Mouse (Mus musculus): ENCODE results near the gene Gm38431. TPM values are rescaled to one million over a fixed set of nuclear protein-coding genes. Genes with fewer than 3 reads are reported as not detected.
A peak's percentile ranks its signal among the peaks of the same experiment; 100 is the strongest.

The Gm38431 gene
- total RNA-seq (2021) (1 to 10 TPM in 1 of 2 experiments, under 1 TPM in 1; 0.90 to 2.5 TPM), polyA plus RNA-seq (2012; rRNA removed) (68.5 and 74.0 TPM in 2 replicates)
- long read RNA-seq, partial matches to known transcripts: 0 of 7 reads
- long read RNA-seq, other reads (novel, unspliced or antisense): 6 of 7 reads

GRCm38 (mm10) chr9:21091707-21092320, at the start of gene Gm38431, which contains the start of gene Raver1:
Gene Gm38431, minus strand, starts transcription at chr9:21091997.
Gene Raver1, minus strand, starts transcription at chr9:21092008.
- peak; percentile 98 for DNase-seq

DNA sequence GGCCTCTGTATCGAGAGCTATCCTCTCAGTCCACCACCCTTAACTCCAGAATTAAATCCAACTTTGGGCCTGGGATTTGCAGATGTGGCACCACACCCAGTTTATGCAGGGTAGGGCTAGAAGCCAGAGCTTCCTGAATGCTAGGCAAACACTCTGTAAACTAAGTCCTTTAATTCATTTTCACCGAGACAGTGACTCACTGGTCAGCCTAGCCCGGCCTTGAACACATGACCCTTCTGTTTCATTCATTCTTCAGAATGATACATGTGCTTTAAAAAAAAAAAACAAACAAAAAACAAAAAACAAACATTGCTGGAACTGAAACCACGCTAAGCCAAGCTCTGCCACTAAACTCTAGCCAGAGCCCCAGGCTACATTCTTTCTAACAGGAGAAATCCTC, 46.6 kb upstream of the Gm38431 start:
- peak; percentile 47 for DNase-seq

DNA sequence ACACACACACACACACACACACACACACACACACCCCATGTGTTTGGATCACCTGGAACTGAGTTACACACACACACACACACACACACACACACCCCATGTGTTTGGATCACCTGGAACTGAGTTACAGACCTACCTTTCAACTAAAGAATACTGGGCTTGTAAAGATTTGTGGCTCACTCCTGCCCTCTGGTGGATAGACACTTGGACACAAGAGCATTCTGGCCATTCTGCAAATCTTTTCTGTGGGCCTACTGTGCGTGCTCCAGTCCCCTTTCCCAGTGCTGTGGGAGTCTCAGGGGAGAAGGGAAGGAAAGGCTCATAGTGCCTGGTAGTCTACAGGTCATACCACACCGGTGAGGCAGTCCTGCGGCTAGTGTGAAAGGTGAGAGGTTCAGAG, 45.4 kb upstream of the Gm38431 start:
- no peak for DNase-seq

DNA sequence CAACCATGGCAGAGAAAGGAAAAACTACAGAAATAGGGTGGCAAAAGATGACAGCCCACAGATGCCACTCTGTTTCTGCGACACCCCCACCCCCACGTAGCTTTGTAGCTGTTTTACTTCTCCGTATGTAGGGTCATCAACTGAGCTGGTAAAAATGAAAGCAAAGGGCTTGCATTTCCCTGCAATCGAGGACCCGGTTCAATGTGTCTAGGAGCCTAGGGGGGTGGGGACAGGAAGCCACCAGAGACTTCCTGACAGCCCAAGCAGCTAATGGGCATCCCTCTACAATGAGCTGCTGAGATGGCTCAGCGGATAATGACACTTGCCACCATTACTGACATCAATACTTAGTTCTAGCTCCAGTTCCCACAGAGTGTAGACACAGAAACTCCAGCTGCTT, 44.6 kb upstream of the Gm38431 start:
- no peak for DNase-seq

- no peak for DNase-seq
Measured at GRCm38 (mm10) chr9:21135941-21136381, 44.2 kb upstream of the Gm38431 start.

- no peak for DNase-seq
Measured at GRCm38 (mm10) chr9:21135329-21135890, 43.6 kb upstream of the Gm38431 start.

DNA sequence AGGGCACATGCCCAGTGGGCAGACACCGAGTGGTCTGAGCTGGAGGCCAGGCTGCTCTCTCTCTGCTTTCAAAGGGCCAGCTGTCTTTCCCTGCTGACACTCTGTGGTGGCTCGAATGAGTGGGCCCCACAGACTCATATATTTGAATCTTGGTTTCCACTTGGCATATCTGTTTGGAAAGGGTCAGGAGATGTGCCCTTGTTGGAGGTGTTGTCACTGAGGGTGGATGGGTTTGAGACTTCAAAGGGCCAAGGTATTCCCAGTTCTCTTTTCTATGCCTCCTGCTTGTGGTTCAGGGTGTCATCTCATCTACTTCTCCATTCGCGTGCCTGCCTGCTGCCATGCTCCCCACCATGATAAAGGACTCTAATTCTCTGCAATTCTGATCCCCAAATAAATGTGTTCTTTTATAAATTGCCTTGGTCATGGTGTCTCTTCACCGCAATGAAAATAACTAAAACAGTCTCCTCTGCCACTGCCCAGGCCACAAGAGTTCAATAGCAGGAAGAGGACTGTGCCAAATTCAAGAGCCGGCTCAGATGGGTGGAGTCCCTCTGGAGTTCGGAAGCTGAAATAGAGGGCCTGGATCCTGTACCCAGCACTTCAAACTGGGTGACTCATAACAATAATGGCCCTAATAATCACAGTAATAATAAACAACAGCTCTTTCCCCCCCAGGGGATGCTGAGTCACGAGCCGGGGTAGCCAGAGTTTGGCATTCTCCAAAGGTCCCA, 43.0 kb upstream of the Gm38431 start:
- DNase-seq: peak; percentile 75

DNA sequence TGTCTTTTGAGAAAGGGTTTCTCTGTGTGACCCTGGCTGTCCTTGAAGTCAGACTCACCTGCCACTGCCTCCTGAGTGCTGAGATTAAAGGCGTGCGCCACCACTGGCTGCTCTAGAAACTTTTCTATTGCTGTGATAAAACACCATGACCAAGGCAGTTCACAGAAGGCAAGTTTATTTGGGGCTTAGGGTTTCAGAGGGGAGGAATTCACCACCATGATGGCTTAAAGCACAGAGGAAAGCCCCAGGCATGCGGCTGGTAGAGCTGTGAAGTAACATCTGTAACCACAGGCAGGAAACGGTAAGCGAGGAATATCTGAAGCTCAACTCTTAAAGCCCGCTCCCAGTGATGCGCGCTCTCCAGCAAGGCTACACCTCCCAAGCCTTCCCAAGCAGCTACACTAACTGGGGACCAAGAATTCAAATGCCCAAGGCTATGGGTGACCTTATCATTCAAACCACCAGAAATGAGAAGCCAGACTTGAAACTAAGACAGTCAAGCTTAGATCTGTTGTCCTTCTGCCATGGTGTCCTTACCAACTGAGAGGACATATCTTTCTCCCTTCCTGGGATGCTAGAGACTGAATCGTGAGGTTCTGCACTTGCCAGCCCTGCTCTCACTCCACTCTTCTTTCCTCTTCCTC, 41.4 kb upstream of the Gm38431 start:
- no peak for DNase-seq

GRCm38 (mm10) chr9:21132102-21132775, 40.4 kb upstream of the Gm38431 start:
- DNase-seq: no peak

GRCm38 (mm10) chr9:21131059-21131956, 39.5 kb upstream of the Gm38431 start, which contains the start of gene Tyk2:
Gene Tyk2, minus strand, starts transcription at chr9:21131243.
- DNase-seq: peak; percentile 95

DNA sequence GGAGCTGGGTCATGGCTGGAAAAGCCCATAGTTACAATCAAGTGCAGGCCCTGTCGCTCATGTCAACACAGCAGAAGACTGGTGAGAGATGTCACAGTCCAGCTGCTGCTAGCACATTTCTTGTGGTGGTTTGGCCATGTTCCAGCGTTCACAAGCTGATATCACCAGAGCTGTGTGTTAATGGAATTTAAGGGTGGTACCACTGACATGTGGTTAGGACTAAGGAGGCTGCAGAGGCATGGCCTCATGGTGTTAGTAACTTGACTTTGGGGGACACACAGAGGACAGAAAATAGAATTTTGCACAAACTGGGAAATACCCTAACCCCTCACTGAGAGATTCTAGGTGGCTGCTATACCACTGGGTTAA, 34.4 kb upstream of the Gm38431 start:
- no peak for DNase-seq

DNA sequence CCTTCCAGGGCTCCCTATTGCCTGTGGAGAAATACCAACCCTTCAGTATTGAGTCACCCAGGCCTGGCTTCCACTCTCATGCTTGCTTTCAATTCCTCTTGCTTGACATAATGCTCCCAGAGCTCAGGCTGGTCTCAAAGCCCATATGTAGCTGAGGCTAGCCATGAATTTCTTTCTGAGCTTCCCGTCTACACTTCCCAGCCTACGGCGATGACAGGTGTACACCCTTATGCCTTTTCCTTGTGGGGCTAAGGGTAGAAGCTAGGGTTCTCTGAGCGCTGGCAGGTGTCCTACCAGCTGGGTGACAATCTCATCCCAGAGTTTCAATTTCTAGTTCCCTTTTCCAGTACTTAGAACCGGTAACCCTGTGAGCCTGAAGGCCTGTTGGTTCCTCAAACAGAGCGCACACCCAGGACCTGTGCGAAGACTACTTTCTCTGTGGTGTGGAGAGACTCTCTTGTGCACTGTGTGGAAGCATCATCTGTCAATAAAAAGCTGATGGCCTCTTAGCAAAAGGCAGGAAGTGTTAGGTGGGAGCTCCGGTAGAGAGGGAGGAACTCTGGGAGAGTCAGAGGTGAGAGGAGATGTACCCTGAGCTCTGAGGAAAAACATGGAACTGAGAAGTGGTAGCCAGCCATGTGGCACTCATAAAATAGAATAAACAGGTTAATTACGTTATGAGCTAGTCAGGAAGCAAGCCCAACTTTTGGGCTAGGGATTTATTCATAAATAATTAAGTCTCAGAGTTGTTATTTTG, 33.9 kb upstream of the Gm38431 start:
- no peak for DNase-seq

- DNase-seq: no peak
Measured at GRCm38 (mm10) chr9:21124837-21125236, 33.0 kb upstream of the Gm38431 start.

- DNase-seq: no peak
Measured at GRCm38 (mm10) chr9:21121483-21121882, 29.7 kb upstream of the Gm38431 start.

- DNase-seq: no peak
Measured at GRCm38 (mm10) chr9:21117073-21117472, 25.3 kb upstream of the Gm38431 start.

DNA sequence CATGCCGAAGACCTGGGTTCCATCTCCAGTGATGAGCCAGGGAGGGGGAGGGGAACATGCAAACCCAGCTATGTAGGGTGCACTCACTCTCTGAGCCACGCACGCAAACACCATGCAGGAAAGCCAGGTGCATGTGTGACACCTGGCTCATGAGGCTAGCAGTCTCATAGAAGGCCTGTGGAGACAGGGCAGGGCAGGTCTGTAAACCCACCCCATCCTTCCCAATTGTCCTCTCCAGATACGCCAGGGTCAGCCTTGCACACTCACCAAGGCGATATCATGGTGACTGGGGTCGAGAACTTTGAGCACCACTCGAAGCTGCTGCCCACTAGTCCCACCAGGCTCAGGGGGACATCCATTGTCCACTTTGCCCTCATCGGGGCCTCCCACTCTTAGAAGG, 23.3 kb upstream of the Gm38431 start:
- no peak for DNase-seq

GRCm38 (mm10) chr9:21114190-21114589, 22.4 kb upstream of the Gm38431 start:
- no peak for DNase-seq

- DNase-seq: no peak
Measured at GRCm38 (mm10) chr9:21113751-21114150, 22.0 kb upstream of the Gm38431 start.

DNA sequence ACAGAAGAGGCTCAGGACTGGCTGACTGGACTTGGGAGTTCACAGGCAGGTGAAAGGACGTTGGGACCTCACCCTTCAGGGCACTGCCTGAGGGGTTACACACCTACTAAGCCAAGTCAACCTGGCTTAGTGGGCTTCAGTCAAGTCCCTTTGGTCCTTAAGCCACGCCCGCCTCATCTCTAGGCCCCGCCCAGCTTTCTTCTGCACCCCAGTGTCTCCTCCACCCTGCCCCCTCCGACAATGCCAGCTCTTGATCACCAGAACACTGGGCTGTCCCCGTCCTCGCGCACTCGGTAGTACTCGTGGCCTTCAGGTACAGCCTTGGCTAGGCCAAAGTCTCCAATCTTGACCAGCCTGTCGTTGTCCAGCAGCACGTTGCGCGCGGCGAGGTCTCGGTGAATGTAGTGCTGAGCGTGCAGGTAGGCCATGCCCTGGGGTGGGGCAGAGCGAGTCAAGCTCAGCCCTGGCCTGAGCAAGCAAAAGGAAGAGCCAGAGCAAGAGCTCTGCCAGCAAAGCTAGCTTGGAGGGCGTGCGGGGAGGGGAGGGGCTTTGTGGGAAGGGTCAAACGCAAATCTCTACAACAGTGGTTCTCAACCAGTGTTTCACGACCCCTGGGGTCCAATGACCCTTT, 15.9 kb upstream of the Gm38431 start:
- DNase-seq: no peak
